Mouse (Mus musculus) megakaryocyte, embryonic 14.5 days (primary cell): ENCODE results near the gene Mapkapk2. TPM values are rescaled to one million over a fixed set of nuclear protein-coding genes. Genes with fewer than 3 reads are reported as not detected.

Experiments used
- H3K27me3 ChIP-seq: replicated peaks from 2 replicates; pipeline ENCODE3; 2012; ENCODE audit warnings: inconsistent platforms
- H3K36me3 ChIP-seq: replicated peaks from 2 replicates; pipeline ENCODE3; 2012; ENCODE audit warnings: low read length, inconsistent platforms, mixed read lengths
- H3K4me1 ChIP-seq: 2 replicates; pipeline ENCODE4 v1.6.1; 2012; ENCODE audit warnings: inconsistent platforms
- H3K4me3 ChIP-seq: replicated peaks from 2 replicates; pipeline ENCODE3; 2012; ENCODE audit warnings: moderate library complexity, mild to moderate bottlenecking, inconsistent platforms
- H3K9me3 ChIP-seq: 2 replicates; pipeline ENCODE4 v1.6.1; 2012; ENCODE audit warnings: inconsistent platforms
- FLI1 ChIP-seq: IDR thresholded peaks from 2 replicates; pipeline ENCODE4 v1.6.1; 2012; ENCODE audit warnings: low read length, inconsistent platforms, mixed read lengths
- GATA1 ChIP-seq: IDR thresholded peaks from 3 replicates; pipeline ENCODE4 v1.6.1; 2012; ENCODE audit warnings: mixed read lengths, low read length, inconsistent platforms, borderline replicate concordance
- polyA plus RNA-seq: library from polyadenylated mRNA; stranded (reverse); fragments of >175 nt; gene quantifications from 2 replicates; pipeline ENCODE4 v1.2.3, GENCODE M21; 2012; ENCODE audit warnings: low replicate concordance; ENCODE audit not compliant: insufficient read depth

Gene Mapkapk2
- polyA plus RNA-seq, 1 experiment = 178 TPM

- Histone ChIP-seq H3K4me1 (peaks cover 100% of the 10 kb centered on the region), H3K9me3 (no peaks in the 10 kb centered on the region), H3K36me3 (peaks cover 58% of the 10 kb centered on the region)
Measured at GRCm38 (mm10) chr1:131085272-131085671, 12.4 kb downstream of the Mapkapk2 start.

GRCm38 (mm10) chr1:131084289-131084688 lies 13.3 kb downstream of the Mapkapk2 start:
- no peaks in the 10 kb centered on the region for H3K9me3 ChIP-seq
- TF ChIP-seq GATA1 = no peak
- TF ChIP-seq FLI1 = no peak
- H3K27me3 ChIP-seq = no peaks in the 10 kb centered on the region
- H3K36me3 ChIP-seq = peaks cover 62% of the 10 kb centered on the region
- peaks cover 100% of the 10 kb centered on the region for H3K4me1 ChIP-seq
- H3K4me3 ChIP-seq = peak overlapping the region; percentile 66

More at GRCm38 (mm10) chr1:131085272-131085671, 12.4 kb downstream of the Mapkapk2 start:
- no peak overlapping the region for H3K4me3 ChIP-seq
- TF ChIP-seq FLI1 = no peak
- TF ChIP-seq GATA1 = no peak
- H3K27me3 ChIP-seq = no peaks in the 10 kb centered on the region

DNA sequence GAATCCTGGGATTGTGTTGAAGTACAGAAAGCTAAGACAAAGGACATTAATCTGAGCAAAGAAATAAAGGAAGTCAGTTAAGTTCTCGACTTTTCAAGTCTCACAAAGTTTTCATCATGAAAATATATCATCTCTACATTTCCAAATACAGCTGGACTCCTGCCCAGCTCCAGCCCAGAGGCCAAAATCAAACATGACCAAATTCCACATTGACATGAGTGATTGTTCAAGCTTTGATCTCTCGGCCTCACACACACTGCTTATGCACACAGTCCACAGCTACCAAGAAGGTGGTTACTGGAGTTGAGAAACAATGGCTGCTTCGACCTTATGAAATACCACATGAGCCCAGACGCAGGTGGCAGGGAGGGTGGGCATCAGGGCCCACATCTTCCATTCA lies 14.0 kb downstream of the Mapkapk2 start:
- Histone ChIP-seq H3K9me3 (no peaks in the 10 kb centered on the region), H3K4me1 (peaks cover 100% of the 10 kb centered on the region), H3K27me3 (no peaks in the 10 kb centered on the region), H3K4me3 (peak overlapping the region; percentile 44), H3K36me3 (peaks cover 60% of the 10 kb centered on the region)
- no peak for TF ChIP-seq FLI1
- TF ChIP-seq GATA1 = no peak

GRCm38 (mm10) chr1:131083122-131083521 lies 14.5 kb downstream of the Mapkapk2 start:
- Histone ChIP-seq H3K4me1 (peaks cover 100% of the 10 kb centered on the region), H3K9me3 (no peaks in the 10 kb centered on the region)

DNA sequence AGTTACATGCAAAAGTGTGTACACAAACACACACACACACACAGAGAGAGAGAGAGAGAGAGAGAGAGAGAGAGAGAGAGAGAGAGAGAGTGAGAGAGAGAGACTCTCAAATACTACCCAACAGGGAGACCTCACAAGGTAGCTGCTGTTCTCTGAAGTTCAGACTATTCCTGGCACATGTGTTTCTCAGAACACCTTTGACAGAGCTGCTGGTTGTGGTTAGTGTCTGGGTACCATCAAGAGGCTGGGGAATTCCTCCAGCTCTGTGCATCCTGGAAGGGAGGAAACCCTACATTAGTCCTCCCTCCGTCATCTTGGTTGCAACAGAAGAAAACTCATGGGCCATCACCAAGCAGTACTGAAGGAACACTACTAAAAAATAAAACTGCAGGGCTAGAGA lies 16.9 kb downstream of the Mapkapk2 start:
- H3K4me1 ChIP-seq = peaks cover 100% of the 10 kb centered on the region
- no peaks in the 10 kb centered on the region for H3K27me3 ChIP-seq
- peaks cover 5% of the 10 kb centered on the region; the same call in 1 of the 2 replicates for H3K9me3 ChIP-seq
- no peak overlapping the region for H3K4me3 ChIP-seq
- no peak for TF ChIP-seq GATA1
- peaks cover 60% of the 10 kb centered on the region for H3K36me3 ChIP-seq

More at GRCm38 (mm10) chr1:131083122-131083521, 14.5 kb downstream of the Mapkapk2 start:
- TF ChIP-seq GATA1 (no peak), FLI1 (no peak)
- H3K4me3 ChIP-seq = no peak overlapping the region
- H3K36me3 ChIP-seq = peaks cover 56% of the 10 kb centered on the region
- H3K27me3 ChIP-seq = no peaks in the 10 kb centered on the region

DNA sequence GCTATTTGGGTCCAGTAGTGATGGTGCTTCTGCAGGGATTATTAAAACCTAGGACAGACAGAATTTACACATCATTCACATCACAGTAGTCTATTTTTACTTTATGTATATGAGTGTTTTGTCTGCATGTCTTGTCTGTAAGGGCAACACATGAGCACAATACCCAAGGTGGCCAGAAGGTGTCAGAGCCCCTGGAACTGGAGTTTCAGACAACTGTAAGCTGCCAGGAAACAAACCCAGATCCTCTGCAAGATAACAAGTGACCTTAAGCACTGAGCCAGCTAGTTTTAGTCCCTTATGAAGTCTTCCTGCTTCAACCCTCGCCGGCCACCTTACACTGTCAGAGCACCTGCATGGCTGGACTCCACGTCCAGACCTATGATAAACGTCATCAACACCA lies 17.9 kb downstream of the Mapkapk2 start:
- TF ChIP-seq GATA1 = no peak
- no peak for TF ChIP-seq FLI1
- peaks cover 5% of the 10 kb centered on the region; the same call in 1 of the 2 replicates for H3K9me3 ChIP-seq
- peaks cover 100% of the 10 kb centered on the region for H3K4me1 ChIP-seq
- H3K27me3 ChIP-seq = no peaks in the 10 kb centered on the region
- H3K36me3 ChIP-seq = peaks cover 65% of the 10 kb centered on the region
- peak overlapping the region; percentile 19 for H3K4me3 ChIP-seq

DNA sequence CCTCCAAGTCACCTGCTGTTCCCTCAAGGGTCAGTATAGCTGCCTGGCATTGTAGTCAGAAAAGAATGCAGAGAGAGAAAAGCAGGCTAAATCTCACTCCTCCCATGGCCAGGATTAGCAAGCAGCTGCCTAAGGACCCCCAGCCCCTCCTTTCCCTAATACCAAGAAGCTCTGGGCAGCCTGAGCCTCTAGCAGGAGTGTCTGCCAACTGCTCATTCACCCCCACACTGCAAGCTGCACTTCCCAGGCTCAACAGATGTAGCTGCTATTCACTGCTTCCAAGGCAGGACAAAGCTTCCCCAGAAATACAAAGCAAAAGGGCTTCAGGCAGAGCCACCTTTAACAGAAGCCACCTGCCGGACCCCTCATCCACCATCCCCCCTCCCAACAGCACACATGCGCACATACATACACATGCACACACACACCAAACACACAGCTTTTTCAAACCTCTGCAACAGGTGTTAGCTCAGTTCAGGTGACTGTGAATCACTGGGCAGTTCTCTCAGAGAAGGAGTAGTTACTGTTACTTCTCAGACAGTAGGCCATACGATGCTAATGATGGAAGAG lies 18.8 kb downstream of the Mapkapk2 start:
- TF ChIP-seq GATA1 = no peak
- TF ChIP-seq FLI1 = no peak
- H3K9me3 ChIP-seq = peaks cover 5% of the 10 kb centered on the region; the same call in 1 of the 2 replicates
- H3K4me3 ChIP-seq = peak overlapping the region; percentile 9
- no peaks in the 10 kb centered on the region for H3K27me3 ChIP-seq
- peaks cover 64% of the 10 kb centered on the region for H3K36me3 ChIP-seq
- H3K4me1 ChIP-seq = peaks cover 100% of the 10 kb centered on the region

- Histone ChIP-seq H3K36me3 (peaks cover 54% of the 10 kb centered on the region), H3K9me3 (peaks cover 5% of the 10 kb centered on the region; the same call in 1 of the 2 replicates), H3K4me1 (peaks cover 100% of the 10 kb centered on the region), H3K4me3 (peak overlapping the region; percentile 44), H3K27me3 (no peaks in the 10 kb centered on the region)
- TF ChIP-seq GATA1 (no peak), FLI1 (no peak)
Measured at GRCm38 (mm10) chr1:131075098-131075791, 22.4 kb downstream of the Mapkapk2 start.

DNA sequence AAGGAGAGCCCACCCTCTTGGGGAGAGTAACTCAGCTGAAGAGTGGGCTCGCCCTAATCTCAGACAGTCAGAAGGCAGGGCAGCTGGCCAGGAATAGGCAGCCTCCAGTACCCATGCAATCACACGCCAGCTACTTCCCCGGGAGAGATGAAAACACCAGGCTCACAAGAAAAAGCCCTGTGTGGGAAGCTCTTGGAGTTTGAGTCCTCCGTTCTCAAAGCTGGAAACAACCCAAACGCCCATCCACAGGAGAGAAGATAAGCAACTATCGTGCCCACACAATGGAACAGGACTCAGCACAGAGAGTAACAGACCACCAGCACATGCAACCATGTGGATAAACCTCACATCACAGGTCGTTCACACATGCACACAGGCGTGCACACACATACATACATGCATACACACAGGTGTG lies 23.1 kb downstream of the Mapkapk2 start:
- H3K36me3 ChIP-seq = peaks cover 49% of the 10 kb centered on the region
- no peaks in the 10 kb centered on the region for H3K27me3 ChIP-seq
- H3K9me3 ChIP-seq = peaks cover 5% of the 10 kb centered on the region; the same call in 1 of the 2 replicates
- H3K4me1 ChIP-seq = peaks cover 98% of the 10 kb centered on the region
- peak overlapping the region; percentile 83 for H3K4me3 ChIP-seq
- TF ChIP-seq FLI1 (no peak), GATA1 (no peak)

GRCm38 (mm10) chr1:131072376-131072990 lies 25.1 kb downstream of the Mapkapk2 start:
- H3K36me3 ChIP-seq = peaks cover 55% of the 10 kb centered on the region
- H3K9me3 ChIP-seq = peaks cover 5% of the 10 kb centered on the region; the same call in 1 of the 2 replicates
- peaks cover 97% of the 10 kb centered on the region for H3K4me1 ChIP-seq
- no peak for TF ChIP-seq FLI1
- TF ChIP-seq GATA1 = no peak
- H3K27me3 ChIP-seq = no peaks in the 10 kb centered on the region
- peak overlapping the region; percentile 81 for H3K4me3 ChIP-seq
